Comparison of ENCODE assay signal across 8 mouse cellular contexts in the genomic region with DNA sequence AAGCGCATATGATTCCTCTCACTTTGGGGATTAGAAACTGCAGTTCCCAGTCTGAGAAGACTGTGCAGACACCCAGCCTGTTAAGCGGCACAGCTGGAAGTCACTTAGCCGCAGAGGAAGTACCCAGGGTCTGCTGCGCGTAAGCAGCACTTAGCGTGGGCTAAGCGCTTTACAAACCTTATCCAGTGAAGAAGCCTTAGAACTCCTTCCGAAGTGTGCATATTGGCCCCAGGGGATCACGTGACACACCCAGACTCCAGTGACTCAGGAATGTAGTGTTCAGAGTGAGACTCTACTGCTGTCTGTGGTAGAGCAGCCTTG. TPM values are rescaled to one million over a fixed set of nuclear protein-coding genes. Genes with fewer than 3 reads are reported as not detected.
A peak's percentile ranks its signal among the peaks of the same experiment; 100 is the strongest.
DNase-seq lines count a peak whose midpoint lies in the region; ATAC-seq and TF ChIP-seq lines count a peak whose summit lies in the region.

No protein-coding gene starts in this region.

- peak; percentile 59 for DNase-seq in intestine, embryonic 14.5 days (ENCODE audit: low spot score)
- DNase-seq in R1 (ENCODE audit: low read depth, low spot score) = peak; percentile 97
- DNase-seq in heart, embryonic 10.5 days (ENCODE audit: low spot score) = no peak
- DNase-seq in telencephalon, adult 2 months (ENCODE audit: low read depth, low spot score) = peak; percentile 55
- DNase-seq in gastrocnemius, postnatal 4 days (ENCODE audit: low spot score in 2 of 2) = no peak
- no peak for DNase-seq in cerebellum, adult 9-10 months

- H3K4me1 ChIP-seq in intestine, embryonic 14.5 days (replicated peaks; ENCODE audit: control insufficient read depth, insufficient read depth, low read length) = peaks cover 58% of the 10 kb centered on the region
- H3K4me1 ChIP-seq in intestine, postnatal 0 days (replicated peaks; ENCODE audit: control insufficient read depth, insufficient read depth, low read length) = peaks cover 5% of the 10 kb centered on the region; the same call in 1 of the 2 replicates
- H3K4me1 ChIP-seq in heart, embryonic 10.5 days = peaks cover 85% of the 10 kb centered on the region
- H3K4me1 ChIP-seq in liver, embryonic 16.5 days (ENCODE audit: control insufficient read depth, low read depth, low read length) = peaks cover 68% of the 10 kb centered on the region

- no peak overlapping the region for H3K4me2 ChIP-seq in intestine, embryonic 14.5 days (ENCODE audit: low read length)
- H3K4me2 ChIP-seq in intestine, postnatal 0 days (replicated peaks; ENCODE audit: low read depth) = no peak overlapping the region
- peak overlapping the region; percentile 61 for H3K4me2 ChIP-seq in liver, embryonic 16.5 days (ENCODE audit: low read depth, low read length)

- H3K27me3 ChIP-seq in intestine, embryonic 14.5 days (replicated peaks; ENCODE audit: control insufficient read depth, insufficient read depth, low read length) = no peaks in the 10 kb centered on the region
- no peaks in the 10 kb centered on the region for H3K27me3 ChIP-seq in intestine, postnatal 0 days (replicated peaks; ENCODE audit: control insufficient read depth, insufficient read depth, low read length)
- no peaks in the 10 kb centered on the region for H3K27me3 ChIP-seq in heart, embryonic 10.5 days (ENCODE audit: insufficient read depth, poor library complexity, severe bottlenecking)
- no peaks in the 10 kb centered on the region for H3K27me3 ChIP-seq in liver, embryonic 16.5 days (ENCODE audit: control insufficient read depth, insufficient read depth, low read depth, low read length)

- WGBS in intestine, embryonic 14.5 days = 50% methylated on average over 9 of the region's 9 CpGs
- WGBS in intestine, postnatal 0 days = 52% methylated on average over 9 of the region's 9 CpGs
- WGBS in heart, embryonic 10.5 days = 30% methylated on average over 9 of the region's 9 CpGs
- WGBS in liver, embryonic 16.5 days (ENCODE audit: insufficient replicate concordance) = 7% methylated on average over 9 of the region's 9 CpGs

- no peak for ATAC-seq in intestine, embryonic 14.5 days (replicated peaks; ENCODE audit: low FRiP score, low TSS enrichment, low read depth)
- ATAC-seq in intestine, postnatal 0 days = no peak
- peak; percentile 37 for ATAC-seq in liver, embryonic 16.5 days (ENCODE audit: low read depth)

- H3K36me3 ChIP-seq in intestine, embryonic 14.5 days (ENCODE audit: control insufficient read depth, insufficient read depth, low read length) = no peaks in the 10 kb centered on the region
- H3K36me3 ChIP-seq in intestine, postnatal 0 days (ENCODE audit: control insufficient read depth, insufficient read depth) = no peaks in the 10 kb centered on the region
- H3K36me3 ChIP-seq in heart, embryonic 10.5 days = no peaks in the 10 kb centered on the region
- no peaks in the 10 kb centered on the region for H3K36me3 ChIP-seq in liver, embryonic 16.5 days (ENCODE audit: control insufficient read depth, insufficient read depth)

- H3K4me3 ChIP-seq in intestine, embryonic 14.5 days (ENCODE audit: low read depth, low read length) = no peak overlapping the region
- no peak overlapping the region for H3K4me3 ChIP-seq in intestine, postnatal 0 days (ENCODE audit: low read depth, low read length)
- H3K4me3 ChIP-seq in heart, embryonic 10.5 days = 0 out of 2 replicates have a peak overlapping the region, but pooled peaks have one; percentile 9
- H3K4me3 ChIP-seq in liver, embryonic 16.5 days (ENCODE audit: low read depth, low read length) = peak overlapping the region; percentile 32

- H3K9me3 ChIP-seq in intestine, embryonic 14.5 days (ENCODE audit: control insufficient read depth, low read length) = no peaks in the 10 kb centered on the region
- no peaks in the 10 kb centered on the region for H3K9me3 ChIP-seq in intestine, postnatal 0 days (ENCODE audit: control insufficient read depth)
- H3K9me3 ChIP-seq in heart, embryonic 10.5 days = no peaks in the 10 kb centered on the region
- H3K9me3 ChIP-seq in liver, embryonic 16.5 days (replicated peaks; ENCODE audit: control insufficient read depth, low read length) = no peaks in the 10 kb centered on the region

- peak overlapping the region; percentile 66 for H3K27ac ChIP-seq in intestine, embryonic 14.5 days (ENCODE audit: low read depth)
- no peak overlapping the region for H3K27ac ChIP-seq in intestine, postnatal 0 days (ENCODE audit: low read depth, low read length)
- H3K27ac ChIP-seq in heart, embryonic 10.5 days = peak overlapping the region; percentile 83
- peak overlapping the region; percentile 89 for H3K27ac ChIP-seq in liver, embryonic 16.5 days (ENCODE audit: low read length)

- no peak for TF ChIP-seq CTCF in intestine, postnatal 0 days (IDR thresholded peaks at IDR 0.05; ENCODE audit: low read depth)

- H3K9ac ChIP-seq in intestine, embryonic 14.5 days (ENCODE audit: low read length) = no peak overlapping the region
- no peak overlapping the region for H3K9ac ChIP-seq in intestine, postnatal 0 days (ENCODE audit: low read depth, low read length)
- peak overlapping the region; percentile 61 for H3K9ac ChIP-seq in liver, embryonic 16.5 days (ENCODE audit: low read depth, low read length)

RNA-seq across cellular contexts. Expression of a gene that starts 44.1 kb away (rescaled TPM):
- polyA plus RNA-seq in intestine, embryonic 14.5 days (2014; fragmentation: Nextera tagmentation; extraction: Ambion mirVana) = 20.1 and 20.8 TPM in 2 replicates
- 6.4 and 7.0 TPM in 2 replicates for polyA plus RNA-seq in intestine, postnatal 0 days (2015; fragmentation: Nextera tagmentation; extraction: Ambion mirVana)
- polyA plus RNA-seq in heart, embryonic 10.5 days (2016; fragmentation: Nextera tagmentation; extraction: Ambion mirVana) = 30.4 and 51.3 TPM in 2 replicates
- 9.1 and 9.6 TPM in 2 replicates for polyA plus RNA-seq in liver, embryonic 16.5 days (2015; fragmentation: Nextera tagmentation; extraction: Ambion mirVana)
- 10 to 100 TPM; 21.0 to 25.4 TPM for total RNA-seq in gastrocnemius, postnatal 4 days (2021)

RNA-seq across cellular contexts. Expression of a gene that starts 50.9 kb away (rescaled TPM):
- polyA plus RNA-seq in intestine, embryonic 14.5 days (2014; fragmentation: Nextera tagmentation; extraction: Ambion mirVana) = 43.3 and 47.8 TPM in 2 replicates
- 41.3 and 48.5 TPM in 2 replicates for polyA plus RNA-seq in intestine, postnatal 0 days (2015; fragmentation: Nextera tagmentation; extraction: Ambion mirVana)
- polyA plus RNA-seq in heart, embryonic 10.5 days (2016; fragmentation: Nextera tagmentation; extraction: Ambion mirVana) = 47.6 and 49.0 TPM in 2 replicates
- 4.9 and 5.1 TPM in 2 replicates for polyA plus RNA-seq in liver, embryonic 16.5 days (2015; fragmentation: Nextera tagmentation; extraction: Ambion mirVana)
- total RNA-seq in gastrocnemius, postnatal 4 days (2021) = 10 to 100 TPM; 72.7 to 80.4 TPM

Comparison
In these comparisons a context has a peak if more than half of its experiments do, and no peak if none do; other contexts are left out.
1. DNase-seq: peak in intestine, embryonic 14.5 days (single experiment), R1 (single experiment) and telencephalon, adult 2 months (single experiment); none in heart, embryonic 10.5 days (single experiment), gastrocnemius, postnatal 4 days (0 of 2) and cerebellum, adult 9-10 months (single experiment).
2. H3K4me3 ChIP-seq: peak in heart, embryonic 10.5 days (single experiment) and liver, embryonic 16.5 days (single experiment); none in intestine, embryonic 14.5 days (single experiment) and intestine, postnatal 0 days (single experiment).